Mouse (Mus musculus) intestine, postnatal 0 days (tissue): ENCODE measurements around the gene Blmh. TPM values are rescaled to one million over a fixed set of nuclear protein-coding genes. Genes with fewer than 3 reads are reported as not detected.
A peak's percentile ranks its signal among the peaks of the same experiment; 100 is the strongest.

Experiments used
- ATAC-seq: fragments of 200-750 bp; cut with Nextera tagmentation; 2 replicates; pipeline ENCODE4 v1.8.0; 2017; ENCODE audit warnings: mild to moderate bottlenecking, moderate TSS enrichment, moderate library complexity
- H3K27ac ChIP-seq: fragments of 300-500 bp; sonication (generic); 2 replicates; pipeline ENCODE4 v1.5.1; 2014; ENCODE audit warnings: mild to moderate bottlenecking, low read depth, low read length, moderate library complexity
- H3K27me3 ChIP-seq: fragments of 300-500 bp; sonication (generic); replicated peaks from 2 replicates; pipeline ENCODE4 v1.6.1; 2014; ENCODE audit warnings: low read length, mixed read lengths; ENCODE audit not compliant: control insufficient read depth, insufficient read depth
- H3K36me3 ChIP-seq: fragments of 300-500 bp; sonication (generic); 2 replicates; pipeline ENCODE4 v1.6.1; 2014; ENCODE audit warnings: mild to moderate bottlenecking, moderate library complexity; ENCODE audit not compliant: control insufficient read depth, insufficient read depth
- H3K4me1 ChIP-seq: fragments of 300-500 bp; sonication (generic); replicated peaks from 2 replicates; pipeline ENCODE4 v1.6.1; 2014; ENCODE audit warnings: antibody characterized with exemption, low read length, mixed read lengths; ENCODE audit not compliant: control insufficient read depth, insufficient read depth
- H3K4me2 ChIP-seq: fragments of 300-500 bp; sonication (generic); replicated peaks from 2 replicates; pipeline ENCODE4 v1.6.1; 2014; ENCODE audit warnings: low read depth, mild to moderate bottlenecking, moderate library complexity
- H3K4me3 ChIP-seq: fragments of 300-500 bp; sonication (generic); 2 replicates; pipeline ENCODE4 v1.5.1; 2014; ENCODE audit warnings: low read depth, low read length
- H3K9ac ChIP-seq: fragments of 300-500 bp; sonication (generic); 2 replicates; pipeline ENCODE4 v1.6.1; 2014; ENCODE audit warnings: mild to moderate bottlenecking, low read depth, low read length
- H3K9me3 ChIP-seq: fragments of 300-500 bp; sonication (generic); 2 replicates; pipeline ENCODE4 v1.6.1; 2016; ENCODE audit warnings: mixed run types; ENCODE audit not compliant: control insufficient read depth
- CTCF ChIP-seq: sonication (generic); IDR thresholded peaks from 2 replicates; pipeline ENCODE4 v1.5.1; 2016; ENCODE audit warnings: low read depth, mild to moderate bottlenecking, control low read depth, antibody characterized with exemption, moderate library complexity
- WGBS: fragments of 180-500 bp; shearing (Covaris S2); extraction: QIAGEN DNeasy Blood & Tissue Kit; methylation state at CpG from one replicate; pipeline ENCODE4 v1.1.7; 2014; 5-methylcytosine and 5-hydroxymethylcytosine counted together
- polyA plus RNA-seq: library from polyadenylated mRNA; unstranded; fragments of >200 nt; fragmentation: Nextera tagmentation; extraction: Ambion mirVana; gene quantifications from 2 replicates; pipeline ENCODE4 v1.2.1, GENCODE M21; 2015

Gene Blmh
- polyA plus RNA-seq, 1 experiment from 2014 or later, result 56.7 TPM

GRCm38 (mm10) chr11:76936578-76936977 is 12.0 kb downstream of the Blmh start:
- no peaks in the 10 kb centered on the region for H3K27me3 ChIP-seq
- no peak overlapping the region for H3K4me2 ChIP-seq
- no peak for ATAC-seq
- no peaks in the 10 kb centered on the region for H3K4me1 ChIP-seq
- H3K36me3 ChIP-seq, result no peaks in the 10 kb centered on the region
- H3K9me3 ChIP-seq, result no peaks in the 10 kb centered on the region
- no peak overlapping the region for H3K9ac ChIP-seq
- H3K4me3 ChIP-seq, result no peak overlapping the region
- H3K27ac ChIP-seq, result no peak overlapping the region
- WGBS, result 68% methylated on average over 5 of the region's 5 CpGs
- TF ChIP-seq CTCF, result peak; percentile 56

GRCm38 (mm10) chr11:76944839-76945238 is 20.2 kb downstream of the Blmh start:
- no peaks in the 10 kb centered on the region for H3K9me3 ChIP-seq
- WGBS, result 56% methylated on average over 6 of the region's 6 CpGs
- no peak for ATAC-seq
- peak overlapping the region; percentile 76; the same call in 1 of the 2 replicates for H3K27ac ChIP-seq
- H3K36me3 ChIP-seq, result no peaks in the 10 kb centered on the region
- no peak for TF ChIP-seq CTCF
- H3K4me2 ChIP-seq, result peak overlapping the region; percentile 72
- H3K9ac ChIP-seq, result peak overlapping the region; percentile 66
- H3K27me3 ChIP-seq, result no peaks in the 10 kb centered on the region
- H3K4me3 ChIP-seq, result peak overlapping the region; percentile 67
- H3K4me1 ChIP-seq, result peaks cover 3% of the 10 kb centered on the region; the same call in 1 of the 2 replicates

GRCm38 (mm10) chr11:76945386-76946202 is 21.0 kb downstream of the Blmh start:
- Histone ChIP-seq H3K9me3 (no peaks in the 10 kb centered on the region), H3K36me3 (no peaks in the 10 kb centered on the region), H3K9ac (peak overlapping the region; percentile 66), H3K4me3 (peak overlapping the region; percentile 67), H3K4me2 (peak overlapping the region; percentile 72), H3K4me1 (peaks cover 3% of the 10 kb centered on the region; the same call in 1 of the 2 replicates), H3K27me3 (no peaks in the 10 kb centered on the region), H3K27ac (peak overlapping the region; percentile 76)
- peak; percentile 92 for ATAC-seq
- TF ChIP-seq CTCF, result peak; percentile 30
- WGBS, result under 1% methylated on average over 58 of the region's 58 CpGs

- peak overlapping the region; percentile 66; the same call in 1 of the 2 replicates for H3K9ac ChIP-seq
Observed at GRCm38 (mm10) chr11:76946203-76946585, 21.6 kb downstream of the Blmh start.

GRCm38 (mm10) chr11:76953536-76953935 is 28.9 kb downstream of the Blmh start:
- H3K9me3 ChIP-seq, result no peaks in the 10 kb centered on the region
- no peak overlapping the region for H3K9ac ChIP-seq
- no peak overlapping the region for H3K27ac ChIP-seq
- no peak overlapping the region for H3K4me3 ChIP-seq
- no peak for TF ChIP-seq CTCF
- H3K36me3 ChIP-seq, result peaks cover 70% of the 10 kb centered on the region
- H3K27me3 ChIP-seq, result no peaks in the 10 kb centered on the region
- WGBS, result 80% methylated on average over 2 of the region's 2 CpGs
- H3K4me2 ChIP-seq, result no peak overlapping the region
- no peaks in the 10 kb centered on the region for H3K4me1 ChIP-seq
- ATAC-seq, result no peak

More at GRCm38 (mm10) chr11:76946203-76946585, 21.6 kb downstream of the Blmh start:
- Histone ChIP-seq H3K36me3 (peaks cover 6% of the 10 kb centered on the region), H3K27ac (no peak overlapping the region), H3K4me1 (peaks cover 3% of the 10 kb centered on the region; the same call in 1 of the 2 replicates), H3K9me3 (no peaks in the 10 kb centered on the region), H3K4me2 (peak overlapping the region; percentile 72), H3K27me3 (no peaks in the 10 kb centered on the region), H3K4me3 (peak overlapping the region; percentile 67)
- 3% methylated on average over 8 of the region's 8 CpGs for WGBS
- no peak for TF ChIP-seq CTCF
- no peak for ATAC-seq

- no peak overlapping the region for H3K27ac ChIP-seq
- peaks cover 66% of the 10 kb centered on the region for H3K36me3 ChIP-seq
- no peak overlapping the region for H3K9ac ChIP-seq
- TF ChIP-seq CTCF, result no peak
- no peak overlapping the region for H3K4me3 ChIP-seq
- ATAC-seq, result no peak
- H3K27me3 ChIP-seq, result no peaks in the 10 kb centered on the region
- H3K4me2 ChIP-seq, result no peak overlapping the region
- no peaks in the 10 kb centered on the region for H3K4me1 ChIP-seq
- WGBS, result 85% methylated on average over 3 of the region's 3 CpGs
- H3K9me3 ChIP-seq, result no peaks in the 10 kb centered on the region
Observed at GRCm38 (mm10) chr11:76965703-76966102, 41.1 kb downstream of the Blmh start.
